Mouse (Mus musculus) E14TG2a.4 (cell line): Measurements from ENCODE around the gene Lats2.
"Not testable (repeated sequence)": the region's sequence is repeated elsewhere in the genome, so short reads cannot be mapped to it uniquely, and the experiment has no call there.

Experiments
- H3K27me3 ChIP-seq: 2 replicates; pipeline ENCODE4 v1.6.1; 2014; ENCODE audit warnings: low read length, control low read depth; ENCODE audit not compliant: insufficient read depth
- H3K36me3 ChIP-seq: 2 replicates; pipeline ENCODE4 v1.6.1; 2014; ENCODE audit warnings: low read length, control low read depth; ENCODE audit not compliant: insufficient read depth
- H3K4me1 ChIP-seq: replicated peaks from 2 replicates; pipeline ENCODE4 v1.6.1; 2014; ENCODE audit warnings: low read depth, low read length, control low read depth
- H3K4me3 ChIP-seq: replicated peaks from 2 replicates; pipeline ENCODE4 v1.5.1; 2014; ENCODE audit warnings: mild to moderate bottlenecking, low read length
- H3K9me3 ChIP-seq: 2 replicates; pipeline ENCODE4 v1.6.1; 2014; ENCODE audit warnings: low read length, control low read depth
- CTCF ChIP-seq: conservative IDR thresholded peaks from 2 replicates; pipeline ENCODE4 v1.5.1; 2014; ENCODE audit warnings: low read length
- NANOG ChIP-seq: IDR thresholded peaks from 2 replicates; pipeline ENCODE4 v1.6.1; 2014; ENCODE audit warnings: borderline replicate concordance, low read length, mixed read lengths
- POU5F1 ChIP-seq: IDR thresholded peaks from 2 replicates; pipeline ENCODE4 v1.6.1; 2014; ENCODE audit warnings: low read length, borderline replicate concordance

Lats2 gene

GRCm38 (mm10) chr14:57772157-57772815 is 14.1 kb upstream of the Lats2 start:
- no peak for TF ChIP-seq POU5F1
- TF ChIP-seq CTCF = no peak
- TF ChIP-seq NANOG = no peak
- Histone ChIP-seq H3K9me3 (peaks cover 23% of the 10 kb centered on the region), H3K4me3 (no peak overlapping the region), H3K27me3 (no peaks in the 10 kb centered on the region), H3K4me1 (peaks cover 11% of the 10 kb centered on the region; the same call in 1 of the 2 replicates), H3K36me3 (no peaks in the 10 kb centered on the region)

- no peaks in the 10 kb centered on the region for H3K27me3 ChIP-seq
- TF ChIP-seq CTCF = no peak
- TF ChIP-seq POU5F1 = no peak
- no peak for TF ChIP-seq NANOG
These were observed 10.9 kb upstream of the Lats2 start for GRCm38 (mm10) chr14:57769102-57769501.

DNA sequence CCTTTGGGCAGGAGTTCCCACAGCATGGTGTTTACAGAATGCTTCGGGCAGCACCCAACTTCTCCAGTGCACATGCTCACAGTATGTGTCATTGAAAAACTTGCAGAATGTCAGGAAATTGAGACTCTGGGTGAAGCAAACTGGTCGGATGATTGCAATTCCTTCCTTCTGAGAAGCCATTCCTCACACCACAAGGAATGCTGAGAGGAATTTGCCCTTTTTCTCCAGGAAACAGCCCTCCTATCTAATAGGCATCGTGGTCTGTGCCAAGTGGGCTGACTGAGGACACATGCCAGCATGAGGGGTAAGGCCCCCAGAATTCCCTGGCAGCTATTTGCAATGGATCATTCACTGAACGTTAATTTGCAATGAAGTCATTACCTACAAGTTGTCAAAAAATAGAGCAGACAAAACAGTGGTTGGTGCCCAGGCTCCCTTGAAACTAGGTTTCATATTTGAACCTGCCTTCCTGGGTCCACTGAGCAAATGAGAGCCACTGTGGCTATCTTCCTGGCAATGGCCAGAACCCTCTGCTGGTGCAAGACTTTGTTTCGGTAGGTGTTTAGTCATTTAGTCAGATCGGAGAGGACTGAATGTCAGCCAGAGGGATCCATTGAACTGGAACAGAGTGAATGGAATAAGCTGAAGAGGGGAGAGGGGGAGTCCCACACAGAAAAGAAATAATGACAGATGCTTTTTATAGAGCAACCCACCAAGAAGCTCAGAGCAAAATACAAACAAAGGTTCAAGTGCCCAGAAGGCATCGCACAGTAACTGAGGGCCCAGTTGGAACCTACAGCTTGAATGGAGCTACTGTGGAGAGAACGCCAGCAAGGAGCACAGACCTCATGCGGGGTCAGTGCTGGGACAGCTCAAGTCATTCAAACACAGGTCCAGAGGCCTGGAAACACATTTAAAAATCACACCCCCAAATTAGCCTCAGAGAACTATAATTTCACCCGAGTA is 2.5 kb upstream of the Lats2 start:
- peaks cover 21% of the 10 kb centered on the region for H3K27me3 ChIP-seq
- H3K36me3 ChIP-seq = no peaks in the 10 kb centered on the region
- H3K9me3 ChIP-seq = no peaks in the 10 kb centered on the region
- H3K4me1 ChIP-seq = peaks cover 18% of the 10 kb centered on the region
- no peak for TF ChIP-seq NANOG
- H3K4me3 ChIP-seq = no peak overlapping the region

More at GRCm38 (mm10) chr14:57769102-57769501, 10.9 kb upstream of the Lats2 start:
- no peak overlapping the region for H3K4me3 ChIP-seq
- peaks cover 9% of the 10 kb centered on the region for H3K9me3 ChIP-seq
- peaks cover 7% of the 10 kb centered on the region; the same call in 1 of the 2 replicates for H3K4me1 ChIP-seq
- H3K36me3 ChIP-seq = no peaks in the 10 kb centered on the region

DNA sequence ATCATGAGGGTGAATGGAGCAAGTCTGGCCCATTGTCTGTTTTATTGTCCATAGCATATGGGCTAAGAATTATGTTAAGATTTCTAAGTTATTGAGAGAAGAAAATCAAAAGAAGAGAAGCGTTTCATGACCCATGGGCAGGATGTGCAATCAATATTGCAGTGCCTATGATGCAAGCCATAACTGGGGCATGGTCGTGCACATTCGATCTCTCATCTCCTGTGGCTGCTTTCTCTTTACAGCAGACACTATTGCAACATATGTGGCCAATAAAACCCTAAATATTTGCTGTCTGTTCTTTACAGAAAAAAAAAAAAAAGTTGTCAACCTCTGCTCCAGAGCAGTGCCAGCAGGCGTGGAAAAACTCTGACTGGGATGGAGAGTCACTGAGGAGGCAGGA is 2.1 kb downstream of the Lats2 start:
- Histone ChIP-seq H3K4me3 (no peak overlapping the region), H3K9me3 (no peaks in the 10 kb centered on the region), H3K36me3 (no peaks in the 10 kb centered on the region), H3K27me3 (peaks cover 25% of the 10 kb centered on the region), H3K4me1 (0 out of 2 replicates have a peak, but pooled peaks cover 10% of the 10 kb centered on the region)
- TF ChIP-seq CTCF (no peak), POU5F1 (no peak), NANOG (no peak)

GRCm38 (mm10) chr14:57755661-57756060 is 2.5 kb downstream of the Lats2 start:
- no peak for TF ChIP-seq CTCF
- Histone ChIP-seq H3K4me1 (0 out of 2 replicates have a peak, but pooled peaks cover 8% of the 10 kb centered on the region), H3K4me3 (no peak overlapping the region), H3K9me3 (no peaks in the 10 kb centered on the region), H3K27me3 (peaks cover 25% of the 10 kb centered on the region), H3K36me3 (no peaks in the 10 kb centered on the region)

DNA sequence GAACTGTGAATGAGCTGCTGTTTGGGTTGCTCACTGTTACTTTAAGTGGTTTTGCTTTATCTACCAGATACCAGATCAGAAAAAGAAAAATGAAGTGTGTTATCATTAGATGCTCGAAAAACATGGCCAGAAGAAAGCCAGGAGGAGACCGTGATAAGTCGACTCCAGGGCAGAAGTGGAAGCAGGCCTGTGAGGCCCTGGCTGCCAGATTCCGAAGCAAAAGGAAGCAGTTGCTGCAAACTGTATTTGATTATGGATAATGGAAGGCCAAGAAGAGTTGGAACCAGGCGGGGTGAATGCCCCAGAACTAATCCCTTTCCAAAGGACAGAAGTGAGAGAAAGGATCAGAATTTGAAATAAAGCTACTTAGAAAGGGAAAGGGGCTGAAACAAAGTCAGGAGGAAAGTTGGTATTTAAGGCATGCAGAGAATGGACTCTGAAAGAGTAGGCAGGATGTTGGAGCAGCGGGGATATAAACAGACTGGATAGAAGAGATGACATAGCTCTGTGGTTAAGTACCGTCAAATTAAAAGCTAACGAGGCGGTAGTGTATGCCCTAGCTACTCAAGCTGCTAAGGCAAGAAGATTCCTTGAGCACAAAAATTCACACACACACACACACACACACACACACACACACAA is 4.7 kb downstream of the Lats2 start:
- H3K4me1 ChIP-seq = 0 out of 2 replicates have a peak, but pooled peaks cover 8% of the 10 kb centered on the region
- H3K36me3 ChIP-seq = no peaks in the 10 kb centered on the region
- TF ChIP-seq POU5F1 (no peak), CTCF (no peak), NANOG (no peak)
- peaks cover 40% of the 10 kb centered on the region for H3K27me3 ChIP-seq
- H3K9me3 ChIP-seq = no peaks in the 10 kb centered on the region
- no peak overlapping the region for H3K4me3 ChIP-seq

GRCm38 (mm10) chr14:57751006-57751405 is 7.2 kb downstream of the Lats2 start:
- peaks cover 48% of the 10 kb centered on the region for H3K27me3 ChIP-seq
- peaks cover 20% of the 10 kb centered on the region for H3K4me1 ChIP-seq
- not testable (repeated sequence) for H3K4me3 ChIP-seq, H3K9me3 ChIP-seq, H3K36me3 ChIP-seq

GRCm38 (mm10) chr14:57749501-57749900 is 8.7 kb downstream of the Lats2 start:
- H3K36me3 ChIP-seq = no peaks in the 10 kb centered on the region
- H3K4me3 ChIP-seq = no peak overlapping the region
- TF ChIP-seq CTCF (no peak), POU5F1 (no peak), NANOG (no peak)
- no peaks in the 10 kb centered on the region for H3K9me3 ChIP-seq
- H3K4me1 ChIP-seq = peaks cover 26% of the 10 kb centered on the region
- peaks cover 56% of the 10 kb centered on the region for H3K27me3 ChIP-seq
